Mouse (Mus musculus): Measurements from ENCODE around the gene Ensa.
A peak's percentile ranks its signal among the peaks of the same experiment; 100 is the strongest.

DNA sequence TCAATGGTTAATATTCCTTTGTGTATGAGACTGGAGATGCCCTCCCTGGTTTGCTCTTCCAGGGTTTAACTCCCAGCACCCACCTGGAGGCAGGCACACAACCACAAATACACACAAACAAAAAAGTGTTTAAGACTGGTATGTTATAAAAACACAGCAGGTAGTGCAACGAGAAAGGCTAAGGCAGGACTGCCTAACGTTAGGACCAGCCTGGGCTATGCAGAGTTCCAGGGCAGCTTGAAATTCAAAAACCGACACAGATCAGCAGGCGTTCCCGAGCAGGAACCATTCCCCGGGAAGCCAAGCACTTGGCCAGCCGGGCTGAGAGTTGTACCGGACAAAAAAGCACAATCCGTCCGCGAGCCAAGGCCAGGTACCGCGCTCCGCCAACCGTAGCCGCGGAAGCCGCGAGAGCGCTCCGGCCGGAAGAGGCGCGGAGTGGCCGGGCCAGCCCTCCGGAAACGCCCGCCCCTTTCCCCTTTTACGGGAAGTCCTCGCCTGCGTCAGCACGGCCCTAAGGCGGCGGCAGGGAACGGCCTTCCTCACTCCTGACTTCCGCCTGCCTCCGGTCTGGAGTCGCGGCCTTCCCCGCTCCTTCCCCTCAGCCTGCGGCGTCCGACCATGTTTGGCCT lies 33.6 kb downstream of the Ensa start, which contains the start of gene Mcl1:
- TF ChIP-seq CTCF (IDR thresholded peaks at IDR 0.05; ENCODE audit: low read depth, low read length) (no peak), POLR2AphosphoS5 (IDR thresholded peaks at IDR 0.05; ENCODE audit: insufficient replicate concordance, low read depth, low read length) (peak; percentile 58; the same call in 1 of the 2 replicates)
